Mouse (Mus musculus): ENCODE data around the gene Stk39. TPM values are rescaled to one million over a fixed set of nuclear protein-coding genes. Genes with fewer than 3 reads are reported as not detected.

Stk39 gene
- polyA plus RNA-seq, 1 experiment from 2014 or later = 30.0 TPM

DNA sequence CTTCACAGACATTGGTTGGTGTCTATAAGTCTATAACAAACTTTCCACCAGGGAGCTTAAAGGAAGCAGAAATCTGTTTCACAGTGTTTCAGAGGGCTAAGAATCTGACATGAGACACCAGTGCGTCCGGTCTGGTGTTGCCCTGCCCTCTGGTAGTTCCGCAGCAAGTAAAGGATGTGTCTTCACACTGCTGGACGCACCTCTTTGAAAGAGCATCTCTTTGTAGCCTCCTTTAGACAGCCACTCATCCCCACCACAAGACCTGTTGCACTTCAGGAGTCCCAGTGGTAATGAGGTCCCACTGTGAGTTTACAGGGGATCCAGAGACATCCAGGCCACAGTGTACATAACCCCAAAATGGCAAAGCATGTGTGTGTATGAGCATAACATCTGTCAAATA is 88.1 kb downstream of the Stk39 start:
- Histone ChIP-seq H3K36me3 (ENCODE audit: control insufficient read depth, insufficient read depth, low read length) (no peaks in the 10 kb centered on the region), H3K4me1 (ENCODE audit: control insufficient read depth, insufficient read depth, low read length) (peaks cover 31% of the 10 kb centered on the region), H3K9ac (ENCODE audit: low read depth, low read length) (no peak overlapping the region), H3K27ac (ENCODE audit: low read depth, low read length) (no peak overlapping the region), H3K4me3 (ENCODE audit: low read length) (no peak overlapping the region), H3K4me2 (replicated peaks; ENCODE audit: low read depth, low read length) (no peak overlapping the region), H3K9me3 (ENCODE audit: control insufficient read depth, low read length) (no peaks in the 10 kb centered on the region), H3K27me3 (ENCODE audit: control insufficient read depth, insufficient read depth, low read length) (no peaks in the 10 kb centered on the region)
- no peak for ATAC-seq (ENCODE audit: low FRiP score, low TSS enrichment)
- WGBS = 74% methylated on average over 4 of the region's 4 CpGs

DNA sequence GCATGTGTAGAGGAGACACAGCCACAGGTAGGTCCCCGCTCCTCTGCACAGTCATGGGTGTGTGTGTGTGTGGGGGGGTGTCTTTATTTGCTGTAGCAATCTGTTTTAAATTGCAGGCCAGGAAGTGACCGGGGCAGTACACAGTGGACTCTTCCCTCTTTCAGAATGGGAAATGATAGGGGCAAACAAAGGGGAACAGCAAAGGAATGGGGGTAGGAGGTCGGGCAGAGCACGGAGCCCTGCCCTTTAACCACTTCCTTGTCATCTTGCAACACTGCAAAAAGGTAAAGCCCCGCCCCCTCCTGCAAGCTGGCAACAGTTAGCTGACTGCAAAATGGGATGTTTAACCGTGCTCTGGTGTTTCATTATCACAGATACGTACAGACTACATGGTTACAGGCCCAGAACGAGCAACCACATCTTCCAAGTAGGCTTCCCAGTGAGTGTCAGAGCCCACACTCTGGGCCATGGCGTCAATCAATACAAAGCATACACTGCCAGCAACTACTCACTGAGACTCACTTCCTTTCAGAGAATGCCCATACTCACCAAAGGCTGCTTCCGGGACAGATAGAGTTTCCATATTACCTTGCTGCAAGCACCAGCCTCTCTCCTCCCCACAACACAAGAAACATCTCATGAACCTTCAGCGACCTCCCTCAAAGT is 89.5 kb downstream of the Stk39 start:
- no peaks in the 10 kb centered on the region for H3K36me3 ChIP-seq (ENCODE audit: control insufficient read depth, insufficient read depth, low read length)
- no peak overlapping the region for H3K9ac ChIP-seq (ENCODE audit: low read depth, low read length)
- no peak overlapping the region for H3K4me3 ChIP-seq (ENCODE audit: low read length)
- WGBS = 63% methylated on average over 11 of the region's 11 CpGs
- H3K4me1 ChIP-seq (ENCODE audit: control insufficient read depth, insufficient read depth, low read length) = peaks cover 31% of the 10 kb centered on the region
- H3K4me2 ChIP-seq (replicated peaks; ENCODE audit: low read depth, low read length) = no peak overlapping the region
- no peak; the same call in 1 of the 2 replicates for ATAC-seq (ENCODE audit: low FRiP score, low TSS enrichment)
- H3K27me3 ChIP-seq (ENCODE audit: control insufficient read depth, insufficient read depth, low read length) = no peaks in the 10 kb centered on the region
- no peaks in the 10 kb centered on the region for H3K9me3 ChIP-seq (ENCODE audit: control insufficient read depth, low read length)
- H3K27ac ChIP-seq (ENCODE audit: low read depth, low read length) = no peak overlapping the region

DNA sequence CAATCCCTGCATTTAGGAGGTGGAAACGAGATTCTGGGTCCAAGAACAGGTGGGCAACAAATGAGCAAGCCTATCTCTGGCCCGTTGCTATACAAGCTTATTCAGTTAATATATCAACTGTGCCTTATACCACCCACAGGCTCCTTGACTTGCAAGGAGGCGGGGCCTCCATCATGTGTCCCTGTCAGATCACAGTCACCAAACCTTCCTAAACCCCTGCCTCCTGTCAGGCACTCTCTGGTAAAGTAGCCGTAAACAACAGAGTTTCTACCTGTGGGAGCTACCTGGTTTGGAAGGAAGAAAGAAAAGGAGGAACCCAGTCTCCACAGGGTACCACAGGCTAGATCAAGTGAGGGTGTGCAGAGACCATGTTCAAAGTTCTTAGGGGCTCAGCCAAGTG is 90.2 kb downstream of the Stk39 start:
- Histone ChIP-seq H3K9me3 (ENCODE audit: control insufficient read depth, low read length) (no peaks in the 10 kb centered on the region), H3K4me3 (ENCODE audit: low read length) (no peak overlapping the region), H3K9ac (ENCODE audit: low read depth, low read length) (no peak overlapping the region), H3K27ac (ENCODE audit: low read depth, low read length) (no peak overlapping the region), H3K27me3 (ENCODE audit: control insufficient read depth, insufficient read depth, low read length) (no peaks in the 10 kb centered on the region), H3K4me2 (replicated peaks; ENCODE audit: low read depth, low read length) (no peak overlapping the region), H3K4me1 (ENCODE audit: control insufficient read depth, insufficient read depth, low read length) (peaks cover 32% of the 10 kb centered on the region), H3K36me3 (ENCODE audit: control insufficient read depth, insufficient read depth, low read length) (no peaks in the 10 kb centered on the region)
- ATAC-seq (ENCODE audit: low FRiP score, low TSS enrichment) = peak; percentile 36
- 70% methylated on average over 4 of the region's 4 CpGs for WGBS

DNA sequence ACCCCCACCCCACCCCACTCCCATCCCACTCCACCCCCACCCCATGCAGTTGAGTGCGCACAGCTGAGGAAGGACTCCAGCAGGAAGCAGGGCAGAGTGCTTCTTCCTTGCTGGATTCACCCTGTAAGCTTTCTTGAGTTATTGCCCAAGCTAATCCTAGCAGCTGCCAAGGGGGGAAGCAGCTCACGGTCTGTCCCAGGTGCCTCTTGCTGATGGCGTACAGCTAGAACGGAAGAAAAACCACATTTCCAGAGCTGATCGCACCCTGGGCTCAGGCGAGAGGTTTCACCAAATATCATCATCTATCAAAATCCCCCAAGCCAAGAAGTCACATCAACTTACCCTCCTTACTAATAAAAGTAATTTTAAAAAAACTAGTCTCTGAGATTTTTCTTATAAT is 90.9 kb downstream of the Stk39 start:
- H3K36me3 ChIP-seq (ENCODE audit: control insufficient read depth, insufficient read depth, low read length) = no peaks in the 10 kb centered on the region
- no peak overlapping the region for H3K9ac ChIP-seq (ENCODE audit: low read depth, low read length)
- no peak overlapping the region for H3K4me2 ChIP-seq (replicated peaks; ENCODE audit: low read depth, low read length)
- no peak overlapping the region for H3K4me3 ChIP-seq (ENCODE audit: low read length)
- ATAC-seq (ENCODE audit: low FRiP score, low TSS enrichment) = no peak
- WGBS = 45% methylated on average over 6 of the region's 6 CpGs
- H3K9me3 ChIP-seq (ENCODE audit: control insufficient read depth, low read length) = no peaks in the 10 kb centered on the region
- no peaks in the 10 kb centered on the region for H3K27me3 ChIP-seq (ENCODE audit: control insufficient read depth, insufficient read depth, low read length)
- H3K4me1 ChIP-seq (ENCODE audit: control insufficient read depth, insufficient read depth, low read length) = peaks cover 34% of the 10 kb centered on the region
- H3K27ac ChIP-seq (ENCODE audit: low read depth, low read length) = no peak overlapping the region

DNA sequence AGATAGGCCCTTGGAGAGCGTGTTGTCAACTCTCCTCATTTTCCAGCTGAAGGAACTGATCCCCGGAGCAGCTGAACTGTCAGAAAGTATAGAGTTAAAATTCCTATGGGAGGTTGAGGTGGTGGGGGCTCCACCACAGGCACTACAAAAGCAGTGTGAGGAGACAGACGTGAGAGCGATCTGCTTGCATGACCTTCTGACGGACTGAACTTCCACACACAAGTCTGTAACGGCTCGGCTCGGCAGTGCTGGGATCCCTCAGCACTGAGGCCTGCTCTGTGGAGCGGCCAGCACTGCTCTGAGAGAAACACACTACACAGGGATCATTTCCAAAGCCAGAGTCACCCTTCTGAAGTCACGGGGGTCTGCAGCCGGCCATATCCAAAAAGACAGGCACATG is 92.4 kb downstream of the Stk39 start:
- no peak overlapping the region for H3K27ac ChIP-seq (ENCODE audit: low read depth, low read length)

DNA sequence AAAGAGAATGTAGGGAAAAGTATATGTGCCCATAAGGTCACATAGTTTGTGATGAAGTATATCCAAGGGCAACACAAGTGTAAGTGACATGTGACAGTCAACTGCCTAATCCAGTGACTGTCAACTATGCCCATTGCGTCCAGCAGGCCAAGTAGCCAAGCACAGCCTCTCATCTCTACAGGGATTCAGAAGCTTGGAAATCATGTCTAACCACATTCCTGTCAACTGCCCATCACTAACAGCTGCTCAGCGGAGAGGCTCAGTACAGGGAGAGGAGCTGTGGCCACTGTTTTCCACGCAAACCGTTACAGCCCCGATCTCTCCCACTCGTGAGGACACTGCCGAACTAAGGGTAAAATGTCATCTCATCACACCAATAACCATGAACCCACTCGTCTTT is 93.7 kb downstream of the Stk39 start:
- WGBS = 95% methylated on average over 8 of the region's 8 CpGs
- Histone ChIP-seq H3K4me1 (ENCODE audit: control insufficient read depth, insufficient read depth, low read length) (peaks cover 34% of the 10 kb centered on the region), H3K9me3 (ENCODE audit: control insufficient read depth, low read length) (no peaks in the 10 kb centered on the region), H3K4me3 (ENCODE audit: low read length) (no peak overlapping the region), H3K36me3 (ENCODE audit: control insufficient read depth, insufficient read depth, low read length) (no peaks in the 10 kb centered on the region), H3K27me3 (ENCODE audit: control insufficient read depth, insufficient read depth, low read length) (no peaks in the 10 kb centered on the region), H3K9ac (ENCODE audit: low read depth, low read length) (no peak overlapping the region), H3K27ac (ENCODE audit: low read depth, low read length) (no peak overlapping the region), H3K4me2 (replicated peaks; ENCODE audit: low read depth, low read length) (no peak overlapping the region)
- no peak for ATAC-seq (ENCODE audit: low FRiP score, low TSS enrichment)

More for the DNA sequence above, 92.4 kb downstream of the Stk39 start:
- ATAC-seq (ENCODE audit: low FRiP score, low TSS enrichment) = no peak
- no peak overlapping the region for H3K9ac ChIP-seq (ENCODE audit: low read depth, low read length)
- H3K4me1 ChIP-seq (ENCODE audit: control insufficient read depth, insufficient read depth, low read length) = peaks cover 34% of the 10 kb centered on the region
- no peaks in the 10 kb centered on the region for H3K27me3 ChIP-seq (ENCODE audit: control insufficient read depth, insufficient read depth, low read length)
- H3K9me3 ChIP-seq (ENCODE audit: control insufficient read depth, low read length) = no peaks in the 10 kb centered on the region
- no peaks in the 10 kb centered on the region for H3K36me3 ChIP-seq (ENCODE audit: control insufficient read depth, insufficient read depth, low read length)
- H3K4me2 ChIP-seq (replicated peaks; ENCODE audit: low read depth, low read length) = no peak overlapping the region
- H3K4me3 ChIP-seq (ENCODE audit: low read length) = no peak overlapping the region
- 36% methylated on average over 11 of the region's 11 CpGs for WGBS

DNA sequence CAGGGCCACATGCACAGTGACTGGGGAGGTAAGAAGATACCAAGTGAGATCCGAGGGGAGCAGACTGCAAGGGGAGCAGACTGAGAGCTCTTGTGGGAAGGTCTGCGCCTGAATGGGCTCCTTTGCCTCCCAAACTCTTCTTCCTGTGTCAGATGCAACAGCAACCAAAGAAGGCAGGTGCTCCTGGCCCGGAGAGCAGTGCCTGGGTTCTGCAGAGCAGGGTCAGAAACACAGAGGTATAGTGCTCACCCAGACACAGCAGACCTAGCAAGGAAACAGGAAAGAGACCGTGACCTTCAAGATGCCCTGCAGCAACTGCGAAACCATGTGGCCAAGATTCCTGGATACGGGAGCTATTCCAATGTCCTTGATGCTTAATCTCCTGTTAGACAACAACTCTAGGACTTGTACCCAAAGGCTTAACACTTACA is 94.8 kb downstream of the Stk39 start:
- H3K4me3 ChIP-seq (ENCODE audit: low read length) = no peak overlapping the region
- no peaks in the 10 kb centered on the region for H3K36me3 ChIP-seq (ENCODE audit: control insufficient read depth, insufficient read depth, low read length)
- no peaks in the 10 kb centered on the region for H3K27me3 ChIP-seq (ENCODE audit: control insufficient read depth, insufficient read depth, low read length)
- no peak overlapping the region for H3K9ac ChIP-seq (ENCODE audit: low read depth, low read length)
- ATAC-seq (ENCODE audit: low FRiP score, low TSS enrichment) = no peak
- H3K4me2 ChIP-seq (replicated peaks; ENCODE audit: low read depth, low read length) = no peak overlapping the region
- peaks cover 24% of the 10 kb centered on the region for H3K4me1 ChIP-seq (ENCODE audit: control insufficient read depth, insufficient read depth, low read length)
- 69% methylated on average over 6 of the region's 6 CpGs for WGBS
- H3K9me3 ChIP-seq (ENCODE audit: control insufficient read depth, low read length) = no peaks in the 10 kb centered on the region
- no peak overlapping the region; the same call in 1 of the 2 replicates for H3K27ac ChIP-seq (ENCODE audit: low read depth, low read length)

DNA sequence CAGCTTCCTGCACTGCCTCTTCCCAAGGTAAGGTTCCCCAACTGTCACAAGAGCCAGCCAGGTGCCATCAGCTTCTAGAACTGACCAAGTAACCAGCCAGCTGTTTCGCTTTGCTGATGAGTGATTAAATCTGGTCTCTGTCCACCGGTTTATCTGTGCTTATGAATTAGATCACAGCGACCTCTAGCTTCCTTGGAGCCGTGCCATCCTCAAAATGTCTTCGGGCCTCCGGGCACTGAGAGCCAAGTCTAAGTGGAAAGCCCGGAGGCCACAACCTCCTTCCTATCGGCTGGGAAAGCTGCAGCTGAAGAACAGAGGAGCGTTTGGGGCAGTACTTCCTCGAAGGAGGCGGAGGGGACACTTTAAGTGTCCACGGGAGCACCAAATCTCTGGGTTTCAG is 95.4 kb downstream of the Stk39 start:
- H3K4me2 ChIP-seq (replicated peaks; ENCODE audit: low read depth, low read length) = no peak overlapping the region
- no peaks in the 10 kb centered on the region for H3K9me3 ChIP-seq (ENCODE audit: control insufficient read depth, low read length)
- no peak for ATAC-seq (ENCODE audit: low FRiP score, low TSS enrichment)
- H3K4me1 ChIP-seq (ENCODE audit: control insufficient read depth, insufficient read depth, low read length) = peaks cover 18% of the 10 kb centered on the region
- no peaks in the 10 kb centered on the region for H3K27me3 ChIP-seq (ENCODE audit: control insufficient read depth, insufficient read depth, low read length)
- no peak overlapping the region for H3K4me3 ChIP-seq (ENCODE audit: low read length)
- 78% methylated on average over 12 of the region's 12 CpGs for WGBS
- no peak overlapping the region for H3K27ac ChIP-seq (ENCODE audit: low read depth, low read length)
- H3K36me3 ChIP-seq (ENCODE audit: control insufficient read depth, insufficient read depth, low read length) = no peaks in the 10 kb centered on the region
- no peak overlapping the region for H3K9ac ChIP-seq (ENCODE audit: low read depth, low read length)

DNA sequence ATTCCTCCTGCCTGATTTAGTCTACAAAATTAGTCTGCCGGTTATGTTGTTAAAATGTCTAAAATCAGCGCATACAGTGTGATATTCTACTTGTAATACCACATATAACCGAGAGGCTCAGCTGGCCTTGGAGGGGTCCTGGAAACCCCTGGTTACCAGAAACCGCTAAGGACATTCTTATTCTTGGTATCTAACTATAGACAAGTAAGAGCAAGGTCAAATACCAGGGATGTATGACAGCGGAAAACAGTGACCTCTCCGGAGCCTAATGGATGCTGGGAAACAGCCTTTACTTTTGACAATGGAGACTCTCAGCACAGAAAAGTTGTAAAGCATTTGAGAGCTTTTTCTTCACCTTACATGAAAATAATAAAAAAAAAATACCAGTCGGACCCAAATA is 97.9 kb downstream of the Stk39 start:
- no peaks in the 10 kb centered on the region for H3K9me3 ChIP-seq (ENCODE audit: control insufficient read depth, low read length)
- 75% methylated on average over 7 of the region's 7 CpGs for WGBS
- ATAC-seq (ENCODE audit: low FRiP score, low TSS enrichment) = no peak
- H3K27me3 ChIP-seq (ENCODE audit: control insufficient read depth, insufficient read depth, low read length) = no peaks in the 10 kb centered on the region
- no peak overlapping the region for H3K4me2 ChIP-seq (replicated peaks; ENCODE audit: low read depth, low read length)
- H3K36me3 ChIP-seq (ENCODE audit: control insufficient read depth, insufficient read depth, low read length) = no peaks in the 10 kb centered on the region
- no peak overlapping the region for H3K4me3 ChIP-seq (ENCODE audit: low read length)
- no peak overlapping the region for H3K9ac ChIP-seq (ENCODE audit: low read depth, low read length)
- peaks cover 4% of the 10 kb centered on the region; the same call in 1 of the 2 replicates for H3K4me1 ChIP-seq (ENCODE audit: control insufficient read depth, insufficient read depth, low read length)
- H3K27ac ChIP-seq (ENCODE audit: low read depth, low read length) = no peak overlapping the region

All from kidney, embryonic 14.5 days (tissue).